Mouse (Mus musculus) thymus, postnatal 10 days (tissue): Measurements from ENCODE around the gene Atp11a.

Experiments
- DNase-seq, 2 experiments: peaks; one replicate each; pipeline ENCODE4 v3.0.0; 2021; ENCODE audit warnings: low spot score in 2 of 2

Gene Atp11a

GRCm38 (mm10) chr8:12816412-12816811, 59.6 kb downstream of the Atp11a start:
- no peak for DNase-seq

DNA sequence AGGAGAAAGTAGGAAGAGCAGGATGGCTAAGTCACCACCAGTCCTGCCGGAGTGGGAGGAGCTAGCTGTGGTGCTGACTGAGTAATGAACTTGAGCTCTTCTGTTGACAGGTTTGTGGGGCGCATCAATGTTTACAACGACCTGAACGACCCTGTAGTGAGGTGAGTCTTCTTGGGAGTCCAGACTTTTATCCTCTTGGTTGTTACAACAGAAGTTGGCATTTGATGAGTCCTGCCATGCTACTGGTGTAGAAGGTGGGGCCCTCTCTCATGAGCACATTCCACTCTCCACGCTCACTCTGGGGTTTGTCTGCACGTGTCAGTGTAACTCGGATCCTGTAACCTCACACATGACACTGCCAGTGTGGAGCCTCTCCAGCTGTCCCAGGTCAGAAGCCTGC, 66.1 kb downstream of the Atp11a start:
- DNase-seq, result no peak

GRCm38 (mm10) chr8:12824562-12824961, 67.7 kb downstream of the Atp11a start:
- DNase-seq, result no peak

- DNase-seq, result no peak
Measured at GRCm38 (mm10) chr8:12825236-12825635, 68.4 kb downstream of the Atp11a start.

- DNase-seq, result no peak
Measured at GRCm38 (mm10) chr8:12825686-12826237, 68.9 kb downstream of the Atp11a start.

GRCm38 (mm10) chr8:12827124-12827523, 70.3 kb downstream of the Atp11a start:
- DNase-seq, result no peak

- DNase-seq, result no peak
Measured at GRCm38 (mm10) chr8:12828298-12828697, 71.5 kb downstream of the Atp11a start.

DNA sequence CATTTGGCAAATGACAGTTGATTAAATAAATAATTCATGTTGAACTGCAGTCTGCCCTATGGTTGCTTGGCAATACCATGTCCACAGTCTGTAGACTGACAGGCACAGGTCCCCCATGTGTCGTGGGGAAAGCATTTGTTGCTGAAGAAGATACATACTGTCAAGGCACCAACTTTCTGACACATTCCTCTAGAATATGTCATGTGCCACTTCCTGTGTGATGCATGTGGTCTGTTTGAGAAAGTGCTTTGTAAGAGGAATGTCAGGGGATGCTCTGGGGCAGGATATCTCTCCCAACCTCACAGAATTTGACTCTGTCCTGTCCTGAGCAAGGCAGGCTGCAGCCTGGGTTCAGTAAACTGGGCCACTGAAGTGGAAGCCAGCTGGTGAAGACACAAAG, 72.6 kb downstream of the Atp11a start:
- no peak for DNase-seq

DNA sequence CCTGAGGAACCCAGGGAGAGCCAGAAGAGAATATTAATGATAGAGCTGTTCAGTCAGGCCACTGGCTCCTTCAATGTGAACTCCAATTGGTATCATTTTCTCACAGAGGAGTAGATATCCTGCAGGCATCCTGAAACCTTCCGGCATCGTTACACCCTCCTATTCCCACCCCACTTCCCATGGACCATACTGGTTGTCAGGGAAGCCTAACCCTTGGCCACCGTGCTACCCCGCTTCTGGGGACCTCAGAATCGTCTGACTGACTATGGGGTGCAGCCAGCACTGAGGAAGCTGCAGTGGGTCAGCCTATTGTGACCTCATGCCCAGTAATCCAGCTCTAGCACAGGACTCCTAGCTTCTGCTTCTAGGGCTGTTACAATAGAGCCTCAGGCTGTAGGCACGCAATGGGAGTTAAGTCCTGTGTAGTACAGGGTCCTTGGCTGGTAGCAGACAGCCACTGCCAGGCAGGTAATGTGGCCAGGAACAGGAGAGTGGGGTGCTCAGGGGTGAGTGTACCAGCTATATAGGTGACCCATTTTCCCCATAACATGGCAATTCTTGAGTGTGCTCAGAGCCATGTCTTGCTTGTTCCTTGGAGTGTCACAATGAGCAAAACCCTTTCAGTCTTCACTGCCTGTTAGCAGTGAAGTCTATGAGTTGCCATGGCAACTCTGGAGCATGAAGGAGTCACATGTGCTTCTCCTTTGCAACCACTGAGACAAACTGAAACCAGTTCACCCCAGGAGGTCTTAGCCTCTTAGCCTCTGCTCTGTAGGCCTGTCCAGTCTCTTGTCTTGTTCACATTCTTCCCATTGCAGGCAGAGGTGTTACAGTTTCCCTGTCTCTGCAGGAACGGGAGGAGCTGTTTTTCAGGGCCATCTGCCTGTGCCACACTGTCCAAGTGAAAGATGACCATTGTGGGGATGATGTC, 75.1 kb downstream of the Atp11a start:
- DNase-seq, result no peak

DNA sequence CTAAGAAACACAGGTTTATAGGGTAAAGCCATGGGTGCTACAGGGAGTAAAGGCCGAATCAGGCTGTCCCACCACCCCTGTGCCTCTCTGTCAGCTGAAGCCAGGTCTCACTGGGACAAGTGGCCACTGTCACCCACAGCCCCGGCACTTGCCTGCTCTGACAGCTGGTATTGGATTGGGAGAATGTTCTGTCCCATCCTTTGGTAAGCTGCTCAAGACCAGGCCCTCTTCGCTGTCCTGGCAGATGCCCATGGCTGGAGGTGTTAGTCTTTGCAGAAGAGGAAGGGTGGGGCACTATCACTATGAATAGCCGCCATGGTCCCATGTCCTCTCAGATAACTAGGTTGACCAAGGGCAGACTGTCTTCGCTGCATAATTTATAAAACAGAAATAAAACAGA, 76.8 kb downstream of the Atp11a start:
- no peak for DNase-seq

DNA sequence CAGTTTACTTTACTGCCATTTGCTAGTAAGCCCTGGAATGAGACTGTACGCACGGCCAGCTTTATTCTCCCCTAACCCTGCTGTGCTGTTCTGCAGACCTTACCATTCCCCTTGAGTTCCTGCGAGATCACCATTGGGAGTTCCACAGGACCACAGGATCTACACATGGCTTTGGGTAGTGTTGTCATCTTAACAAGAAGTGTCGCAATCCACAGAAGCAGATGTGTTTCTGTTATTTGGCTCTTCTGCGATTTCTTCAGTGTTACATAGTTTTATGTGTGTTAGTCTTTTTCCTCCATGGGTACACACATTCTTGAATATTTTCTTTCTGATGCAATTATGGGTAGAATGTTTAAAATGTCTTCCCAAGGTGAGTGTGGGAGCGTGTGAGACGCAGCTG, 84.0 kb downstream of the Atp11a start:
- no peak for DNase-seq

DNA sequence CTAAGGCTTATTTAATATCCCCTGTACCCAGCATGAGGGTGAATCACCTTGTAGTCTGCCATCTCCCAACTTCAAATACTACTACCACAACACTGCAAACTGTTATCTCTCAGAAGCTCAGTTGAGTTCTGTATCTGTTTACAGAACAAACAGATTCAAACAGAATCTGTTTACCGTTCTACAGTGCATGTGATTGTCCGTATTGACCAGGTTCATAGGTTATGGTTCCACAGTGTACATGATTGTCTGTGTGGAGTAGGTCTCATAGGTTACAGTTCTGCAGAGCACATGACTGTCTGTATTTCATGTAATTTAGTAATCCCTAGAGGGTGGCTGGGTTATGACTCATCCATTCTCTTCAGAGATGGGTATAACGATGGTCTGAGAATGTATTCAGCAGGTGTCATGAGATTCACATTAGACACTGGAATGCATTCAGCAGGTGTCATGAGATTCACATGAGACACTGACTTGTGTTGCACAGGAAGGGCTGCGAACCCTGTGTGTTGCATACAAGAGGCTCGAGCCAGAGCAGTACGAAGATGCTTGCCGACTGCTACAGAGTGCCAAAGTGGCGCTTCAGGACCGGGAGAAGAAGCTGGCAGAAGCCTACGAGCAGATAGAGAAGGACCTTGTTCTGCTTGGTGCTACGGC, 85.7 kb downstream of the Atp11a start:
- no peak for DNase-seq

DNA sequence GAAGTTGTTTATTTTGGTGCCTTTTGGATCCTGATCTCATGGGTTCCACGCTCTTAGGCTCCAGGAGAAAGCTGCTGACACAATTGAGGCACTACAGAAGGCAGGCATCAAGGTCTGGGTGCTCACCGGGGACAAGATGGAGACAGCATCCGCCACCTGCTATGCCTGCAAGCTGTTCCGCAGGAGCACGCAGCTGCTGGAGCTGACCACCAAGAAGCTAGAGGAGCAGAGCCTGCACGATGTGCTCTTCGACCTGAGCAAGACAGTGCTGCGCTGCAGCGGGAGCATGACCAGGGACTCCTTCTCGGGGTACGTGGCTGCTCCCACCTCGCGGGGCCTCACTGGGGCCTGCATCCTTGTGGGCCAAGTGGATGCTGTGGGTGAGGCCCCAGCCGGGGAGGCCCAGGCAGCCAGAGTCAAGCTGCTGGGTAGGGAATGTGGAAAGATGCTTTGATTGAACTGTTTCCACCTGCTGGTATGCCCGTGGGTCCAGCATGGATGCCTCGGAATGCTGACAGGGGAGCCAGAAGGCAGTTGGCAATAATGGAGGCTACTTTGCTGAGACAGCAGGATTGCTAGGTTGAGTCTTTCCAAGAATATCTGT, 87.6 kb downstream of the Atp11a start:
- no peak for DNase-seq

- no peak for DNase-seq
Measured at GRCm38 (mm10) chr8:12846447-12846846, 89.6 kb downstream of the Atp11a start.

GRCm38 (mm10) chr8:12851241-12851640, 94.4 kb downstream of the Atp11a start:
- DNase-seq, result no peak

DNA sequence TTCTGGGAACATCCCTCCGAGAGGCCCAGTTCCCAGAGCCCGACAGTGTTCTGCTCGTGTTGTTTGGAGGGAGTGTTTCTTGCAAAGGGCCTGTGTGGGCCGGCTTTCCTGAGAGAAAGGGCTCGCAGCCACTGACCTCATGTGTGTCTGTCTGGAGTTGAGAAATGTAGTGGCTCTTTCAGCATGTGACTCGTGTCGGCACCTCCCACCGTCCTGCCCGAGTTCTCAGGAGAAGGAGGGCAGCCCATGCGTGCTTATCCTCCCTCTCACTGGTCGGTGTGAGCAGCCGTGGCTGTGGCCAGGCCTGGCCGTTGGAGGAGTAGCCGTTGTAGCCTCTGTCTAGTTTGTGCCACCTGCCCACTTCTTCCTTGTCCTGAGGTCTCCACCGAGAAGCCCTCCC, 99.2 kb downstream of the Atp11a start:
- no peak for DNase-seq

- DNase-seq, result no peak
Measured at GRCm38 (mm10) chr8:12863061-12863460, 106.2 kb downstream of the Atp11a start.

DNA sequence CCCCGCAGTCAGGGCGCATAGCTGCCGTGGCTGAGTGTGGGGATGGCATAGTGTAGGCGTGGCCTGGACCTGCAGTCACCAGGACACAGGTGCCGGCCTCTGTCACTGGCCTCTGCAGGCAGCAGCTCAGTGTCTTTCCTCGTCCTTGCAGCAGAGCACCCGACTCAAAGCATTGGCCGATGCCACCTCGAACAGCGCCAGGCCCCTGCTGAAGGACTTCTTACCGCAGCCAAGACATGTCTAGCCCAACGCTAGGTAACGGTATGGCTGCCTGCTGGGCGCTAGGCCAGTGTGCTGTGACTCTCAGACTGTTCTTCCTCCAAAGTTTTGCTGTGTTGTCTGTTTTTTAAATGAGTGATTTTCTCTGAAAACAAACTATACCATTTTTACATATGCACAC, 106.8 kb downstream of the Atp11a start:
- no peak for DNase-seq

GRCm38 (mm10) chr8:12865790-12866189, 109.0 kb downstream of the Atp11a start:
- no peak for DNase-seq

DNA sequence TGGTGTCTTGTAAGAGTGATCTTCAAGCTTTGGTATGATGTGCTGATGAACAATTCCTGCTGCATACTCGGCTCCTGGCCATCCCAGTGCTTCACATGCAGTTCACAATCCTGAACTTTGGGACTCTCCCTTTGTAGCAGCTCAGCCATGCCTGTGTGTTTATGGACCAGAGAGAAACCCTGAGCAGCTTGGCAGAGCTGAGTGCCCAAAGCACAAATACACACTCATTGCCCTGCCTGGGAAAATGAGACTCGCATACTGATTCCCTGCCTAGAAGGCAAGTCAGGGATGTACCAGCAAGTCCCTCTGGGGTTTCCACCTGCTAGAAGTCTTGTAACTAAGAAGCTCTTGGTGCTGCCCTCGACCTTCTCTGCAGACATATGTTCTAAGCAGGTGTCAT, 112.8 kb downstream of the Atp11a start:
- no peak for DNase-seq

DNA sequence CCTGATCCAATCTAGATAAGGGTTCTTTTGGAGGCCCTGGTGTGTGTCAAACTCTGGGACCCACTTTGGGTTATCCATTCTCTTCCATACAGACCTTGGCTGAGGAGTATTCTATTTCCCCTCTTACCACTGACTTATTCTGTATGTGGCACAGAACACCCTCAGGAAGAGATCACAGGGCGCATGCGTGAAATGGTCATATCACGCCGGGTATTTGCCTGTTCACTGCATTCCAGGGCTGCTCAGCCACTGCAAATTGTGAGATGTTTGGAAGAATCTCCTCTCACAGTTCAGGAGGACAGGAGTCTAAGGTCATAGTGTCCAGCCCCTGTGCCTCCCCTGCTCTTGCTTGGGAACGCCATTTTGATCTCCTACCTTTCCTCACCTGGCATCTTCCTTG, 113.8 kb downstream of the Atp11a start:
- no peak for DNase-seq

DNA sequence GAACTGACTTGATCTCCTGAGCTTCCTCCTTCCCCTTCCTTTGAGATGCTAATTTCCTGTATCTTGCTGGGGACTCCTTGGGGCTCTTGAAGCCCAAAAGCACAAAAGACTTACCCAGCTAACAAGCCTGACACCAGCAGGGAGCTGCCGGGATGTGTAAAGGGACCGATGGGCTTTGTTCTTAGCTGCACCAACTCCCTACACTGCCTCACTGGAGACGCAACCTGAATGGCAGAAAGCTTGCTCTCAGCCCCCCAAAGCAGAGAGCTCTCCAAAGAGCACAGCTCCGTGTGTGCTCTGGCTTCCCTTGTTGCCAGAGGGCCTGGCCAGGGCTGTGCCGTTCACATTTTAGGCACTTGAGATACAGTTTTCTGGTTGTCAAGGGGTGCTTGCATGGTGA, 114.6 kb downstream of the Atp11a start:
- DNase-seq, result no peak

GRCm38 (mm10) chr8:12872983-12873356, 116.2 kb downstream of the Atp11a start:
- no peak for DNase-seq
